Mouse (Mus musculus) erythroblast, embryonic 14.5 days (primary cell): ENCODE measurements around the gene Dst. TPM values are rescaled to one million over a fixed set of nuclear protein-coding genes. Genes with fewer than 3 reads are reported as not detected.

Experiments used
- H3K27me3 ChIP-seq: 2 replicates; pipeline ENCODE4 v1.6.1; 2012; ENCODE audit warnings: inconsistent platforms; ENCODE audit not compliant: control insufficient read depth
- H3K36me3 ChIP-seq: 2 replicates; pipeline ENCODE4 v1.6.1; 2012; ENCODE audit warnings: mild to moderate bottlenecking, inconsistent platforms; ENCODE audit not compliant: control insufficient read depth
- H3K4me1 ChIP-seq: 2 replicates; pipeline ENCODE4 v1.6.1; 2012; ENCODE audit warnings: inconsistent platforms; ENCODE audit not compliant: control insufficient read depth
- H3K4me3 ChIP-seq: replicated peaks from 2 replicates; pipeline ENCODE3; 2012; ENCODE audit warnings: moderate library complexity, mild to moderate bottlenecking, inconsistent platforms
- H3K9me3 ChIP-seq: 2 replicates; pipeline ENCODE4 v1.6.1; 2012; ENCODE audit warnings: low read length, inconsistent platforms, mixed read lengths; ENCODE audit not compliant: control insufficient read depth
- GATA1 ChIP-seq: IDR thresholded peaks from 2 replicates; pipeline ENCODE4 v1.6.1; 2012; ENCODE audit warnings: low read length, inconsistent platforms, mixed read lengths
- TAL1 ChIP-seq: IDR thresholded peaks from 3 replicates; pipeline ENCODE4 v1.6.1; 2012; ENCODE audit warnings: low read length, inconsistent platforms, mixed read lengths
- polyA plus RNA-seq: library from polyadenylated mRNA; stranded (reverse); fragments of >175 nt; gene quantifications from 2 replicates; pipeline ENCODE4 v1.2.3, GENCODE M21; 2012

Gene Dst
- polyA plus RNA-seq, 1 experiment = 1.5 TPM

DNA sequence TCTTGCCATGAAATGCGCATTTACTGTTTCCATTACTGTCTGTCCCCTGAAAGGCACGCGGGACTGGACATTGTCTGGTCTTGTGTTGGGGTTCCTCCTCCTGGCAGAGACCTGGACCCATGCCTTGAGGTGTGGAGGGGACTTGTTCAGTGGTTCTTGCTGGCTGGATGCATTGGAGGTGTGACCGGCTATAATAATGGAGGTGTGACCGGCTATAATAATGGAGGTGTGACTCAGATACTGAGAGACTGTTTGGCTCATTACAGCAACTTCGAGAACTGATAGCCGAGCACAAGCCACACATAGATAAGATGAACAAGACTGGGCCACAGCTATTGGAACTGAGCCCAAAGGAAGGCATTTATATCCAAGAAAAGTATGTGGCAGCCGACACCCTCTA is 351.9 kb downstream of the Dst start:
- no peaks in the 10 kb centered on the region for H3K9me3 ChIP-seq
- peaks cover 52% of the 10 kb centered on the region for H3K36me3 ChIP-seq
- no peak for TF ChIP-seq TAL1
- TF ChIP-seq GATA1 = no peak
- no peaks in the 10 kb centered on the region for H3K27me3 ChIP-seq
- H3K4me3 ChIP-seq = no peak overlapping the region
- H3K4me1 ChIP-seq = peaks cover 8% of the 10 kb centered on the region

DNA sequence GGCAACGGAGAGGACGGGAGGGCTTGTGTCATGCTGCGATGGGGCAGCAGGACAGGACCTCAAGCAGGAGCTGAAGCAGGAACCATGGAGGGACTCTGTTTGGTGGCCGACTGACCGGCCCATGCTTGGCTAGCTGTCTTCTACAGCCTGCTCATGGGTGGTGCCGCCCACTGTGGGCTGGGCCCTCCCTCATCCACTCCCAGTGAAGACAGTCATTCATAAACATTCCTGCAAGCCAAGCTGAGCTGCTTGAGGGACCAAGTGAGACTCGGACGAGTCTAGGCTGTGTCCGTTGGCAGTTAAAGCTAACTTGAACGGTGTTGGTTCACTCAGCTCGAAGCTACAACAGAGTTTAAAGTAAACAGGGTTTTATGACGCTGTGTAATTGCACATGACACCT is 353.0 kb downstream of the Dst start:
- TF ChIP-seq TAL1 (no peak), GATA1 (no peak)
- no peaks in the 10 kb centered on the region for H3K27me3 ChIP-seq
- no peak overlapping the region for H3K4me3 ChIP-seq

DNA sequence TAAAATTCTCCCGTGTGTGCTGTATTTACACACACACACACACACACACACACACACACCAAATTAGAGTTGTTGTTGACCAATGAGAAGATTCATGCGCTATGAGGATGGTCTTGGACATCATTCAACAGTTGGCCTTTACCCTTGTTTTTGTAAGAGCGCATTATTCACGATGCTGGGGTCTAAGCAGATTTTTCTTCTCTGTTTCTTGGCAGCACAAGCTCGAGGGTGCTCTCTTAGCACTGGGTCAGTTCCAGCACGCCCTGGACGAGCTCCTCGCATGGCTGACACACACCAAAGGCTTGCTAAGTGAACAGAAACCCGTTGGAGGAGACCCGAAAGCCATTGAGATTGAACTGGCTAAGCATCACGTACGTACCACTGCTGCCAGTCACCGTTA is 360.5 kb downstream of the Dst start:
- Histone ChIP-seq H3K27me3 (no peaks in the 10 kb centered on the region), H3K9me3 (no peaks in the 10 kb centered on the region), H3K36me3 (peaks cover 37% of the 10 kb centered on the region), H3K4me3 (no peak overlapping the region), H3K4me1 (no peaks in the 10 kb centered on the region)
- TF ChIP-seq GATA1 = no peak
- TF ChIP-seq TAL1 = no peak

More for the DNA sequence above, 353.0 kb downstream of the Dst start:
- H3K4me1 ChIP-seq = peaks cover 8% of the 10 kb centered on the region
- H3K9me3 ChIP-seq = no peaks in the 10 kb centered on the region
- H3K36me3 ChIP-seq = peaks cover 56% of the 10 kb centered on the region

DNA sequence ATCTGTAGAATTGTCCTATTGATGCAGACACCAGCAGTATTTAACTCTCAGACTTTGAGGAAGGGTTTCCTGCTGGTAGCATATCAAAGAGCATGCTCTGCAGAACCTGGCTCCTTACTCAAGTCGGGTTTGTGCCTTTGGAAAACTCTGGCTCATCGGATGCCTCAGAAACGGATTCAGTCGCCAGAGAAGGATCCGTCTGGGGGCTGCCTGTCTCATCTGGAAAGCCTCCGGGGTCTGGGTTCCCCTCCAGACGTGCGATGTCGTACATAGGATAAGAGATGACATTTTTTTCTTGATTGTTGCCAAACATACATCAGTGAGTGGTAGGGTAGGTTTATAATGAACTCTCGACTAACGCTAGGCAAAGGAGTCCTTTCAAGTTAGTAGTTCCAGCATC is 361.6 kb downstream of the Dst start:
- H3K4me3 ChIP-seq = no peak overlapping the region
- no peak for TF ChIP-seq GATA1
- no peak for TF ChIP-seq TAL1
- H3K4me1 ChIP-seq = no peaks in the 10 kb centered on the region
- H3K9me3 ChIP-seq = no peaks in the 10 kb centered on the region
- peaks cover 35% of the 10 kb centered on the region for H3K36me3 ChIP-seq
- H3K27me3 ChIP-seq = no peaks in the 10 kb centered on the region

DNA sequence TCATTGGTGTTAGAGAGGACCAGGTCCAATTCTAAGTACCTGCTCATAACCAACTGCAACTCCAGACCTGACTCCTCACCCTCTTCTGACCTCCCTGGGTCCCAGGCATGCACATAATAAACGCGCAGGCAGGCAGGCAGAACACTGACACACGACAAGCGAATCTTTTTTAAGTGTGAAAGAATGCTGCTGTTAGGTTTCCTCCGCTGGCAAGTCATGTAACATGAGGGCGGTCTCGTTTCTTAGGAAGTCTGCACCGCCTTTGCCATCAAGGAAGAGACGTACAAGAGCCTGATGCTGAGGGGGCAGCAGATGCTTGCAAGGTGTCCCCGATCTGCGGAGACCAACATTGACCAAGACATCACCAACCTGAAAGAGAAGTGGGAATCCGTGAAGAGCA is 365.9 kb downstream of the Dst start:
- no peak for TF ChIP-seq GATA1
- no peak for TF ChIP-seq TAL1
- Histone ChIP-seq H3K4me3 (no peak overlapping the region), H3K27me3 (no peaks in the 10 kb centered on the region), H3K9me3 (no peaks in the 10 kb centered on the region), H3K4me1 (no peaks in the 10 kb centered on the region), H3K36me3 (peaks cover 43% of the 10 kb centered on the region)

DNA sequence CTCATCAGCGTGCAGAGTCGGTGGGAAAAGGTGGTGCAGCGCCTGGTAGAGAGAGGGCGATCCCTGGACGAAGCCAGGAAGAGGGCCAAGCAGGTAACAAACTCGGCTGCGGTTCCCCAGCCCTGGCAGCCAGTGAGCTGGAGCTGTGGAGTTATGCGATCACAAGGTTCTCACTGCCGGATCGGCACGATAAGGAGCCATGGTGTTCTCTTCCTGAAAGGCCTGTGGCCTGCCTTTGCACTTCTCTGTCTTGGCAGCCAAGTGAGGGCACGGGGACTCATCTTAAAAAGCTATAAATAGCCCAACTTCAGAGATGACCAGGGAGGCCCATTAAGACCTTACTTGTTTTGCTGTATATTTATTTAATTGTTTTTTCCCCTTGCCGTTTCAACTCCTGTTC is 367.8 kb downstream of the Dst start:
- Histone ChIP-seq H3K36me3 (peaks cover 47% of the 10 kb centered on the region), H3K9me3 (no peaks in the 10 kb centered on the region), H3K4me3 (no peak overlapping the region), H3K27me3 (no peaks in the 10 kb centered on the region), H3K4me1 (peaks cover 6% of the 10 kb centered on the region)
- TF ChIP-seq TAL1 (no peak), GATA1 (no peak)

DNA sequence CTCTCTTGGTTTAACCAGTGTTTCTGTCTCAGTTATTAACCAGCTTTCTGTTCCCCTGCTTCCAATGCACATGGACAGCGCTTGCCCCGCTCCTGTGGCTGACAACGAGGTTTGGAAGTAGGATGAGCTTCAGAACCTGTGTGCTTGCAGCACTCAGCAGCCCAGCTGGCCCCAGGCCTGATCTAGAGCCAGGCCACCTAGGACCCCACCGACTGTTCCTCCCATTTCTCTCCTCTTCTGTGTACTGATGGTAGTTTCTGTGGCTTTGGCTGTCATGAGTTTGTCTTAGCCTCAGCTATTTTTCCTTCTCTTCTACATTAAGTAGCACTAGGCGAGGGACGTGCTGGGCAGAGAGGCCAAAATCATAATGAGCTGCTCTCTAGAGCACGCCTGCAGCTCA is 368.7 kb downstream of the Dst start:
- Histone ChIP-seq H3K9me3 (no peaks in the 10 kb centered on the region), H3K27me3 (no peaks in the 10 kb centered on the region), H3K4me3 (no peak overlapping the region), H3K4me1 (peaks cover 6% of the 10 kb centered on the region), H3K36me3 (peaks cover 42% of the 10 kb centered on the region)
- TF ChIP-seq GATA1 (no peak), TAL1 (no peak)

DNA sequence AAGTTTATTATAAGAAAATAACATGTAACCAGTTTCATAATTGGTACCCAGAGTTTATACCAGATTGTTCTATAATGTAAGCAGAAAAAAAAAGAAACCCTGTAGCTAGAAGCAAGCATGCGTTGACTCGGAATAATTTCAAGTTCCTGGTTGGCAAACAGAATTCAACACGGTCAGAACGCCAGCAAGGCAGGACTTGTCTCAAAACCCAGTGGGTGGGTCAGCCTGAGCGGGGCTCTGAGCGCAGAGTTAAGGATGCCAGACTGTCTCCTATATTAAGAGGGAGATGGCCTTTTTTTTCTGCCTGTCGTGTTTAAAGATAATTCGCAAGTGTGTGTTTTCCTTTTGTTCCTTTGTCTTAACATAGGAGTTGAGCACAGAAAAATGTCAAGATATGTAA is 369.2 kb downstream of the Dst start:
- no peak for TF ChIP-seq TAL1
- TF ChIP-seq GATA1 = no peak
- peaks cover 39% of the 10 kb centered on the region for H3K36me3 ChIP-seq
- no peak overlapping the region for H3K4me3 ChIP-seq
- H3K9me3 ChIP-seq = no peaks in the 10 kb centered on the region
- peaks cover 6% of the 10 kb centered on the region for H3K4me1 ChIP-seq
- no peaks in the 10 kb centered on the region for H3K27me3 ChIP-seq

DNA sequence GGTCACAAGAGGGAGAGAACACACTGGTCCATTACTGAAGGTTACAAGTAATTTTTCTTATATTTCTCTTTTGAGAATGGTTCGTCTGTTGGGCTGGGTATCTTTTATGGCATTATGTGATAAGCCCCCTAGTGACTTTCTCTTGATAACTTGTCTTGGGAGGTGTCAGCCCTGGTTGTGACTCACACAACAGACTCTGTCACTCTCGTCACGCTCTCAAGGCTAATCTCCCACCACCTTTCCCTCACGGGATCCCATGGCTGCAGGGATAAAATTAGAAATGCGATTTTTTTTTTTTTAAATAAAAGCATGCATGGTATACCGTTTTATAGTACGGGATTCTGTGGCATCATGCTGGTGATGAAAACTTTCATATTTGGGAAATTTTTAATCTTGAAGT is 375.5 kb downstream of the Dst start:
- no peaks in the 10 kb centered on the region for H3K9me3 ChIP-seq
- peaks cover 25% of the 10 kb centered on the region; the same call in 1 of the 2 replicates for H3K36me3 ChIP-seq
- H3K4me1 ChIP-seq = peaks cover 27% of the 10 kb centered on the region
- no peak for TF ChIP-seq TAL1
- TF ChIP-seq GATA1 = no peak
- no peak overlapping the region for H3K4me3 ChIP-seq
- H3K27me3 ChIP-seq = no peaks in the 10 kb centered on the region

DNA sequence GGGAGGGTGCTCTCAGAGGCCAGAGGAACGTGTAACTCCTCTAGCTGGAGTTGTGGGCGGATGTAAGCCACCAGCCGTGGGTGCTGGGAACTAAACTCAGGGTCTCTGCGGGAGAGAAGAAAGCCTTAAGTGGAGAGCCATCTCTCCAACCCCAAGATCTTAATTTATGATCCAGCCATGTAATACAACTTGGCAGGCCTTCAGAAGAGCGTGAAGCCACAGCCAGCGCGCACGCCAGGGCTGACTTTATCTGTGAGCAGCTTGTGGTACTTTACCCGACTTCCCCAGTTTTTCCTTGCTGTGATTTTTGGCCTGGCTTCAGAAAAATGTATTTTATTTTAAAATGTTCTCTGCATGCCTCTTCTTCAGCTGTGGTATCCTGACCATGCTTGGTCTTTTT is 377.0 kb downstream of the Dst start:
- no peaks in the 10 kb centered on the region for H3K27me3 ChIP-seq
- TF ChIP-seq GATA1 = no peak
- TF ChIP-seq TAL1 = no peak
- peaks cover 32% of the 10 kb centered on the region for H3K36me3 ChIP-seq
- H3K4me3 ChIP-seq = no peak overlapping the region
- H3K9me3 ChIP-seq = 0 out of 2 replicates have a peak, but pooled peaks cover 2% of the 10 kb centered on the region
- peaks cover 37% of the 10 kb centered on the region for H3K4me1 ChIP-seq
